Mouse (Mus musculus) embryonic facial prominence, embryonic 14.5 days (tissue): ENCODE measurements at regions not wholly inside any gene's neighbourhood (a gene's known extent, or its start where the extent isn't known, plus 50 kb on each side); places are given as distances from the start of the nearest gene placed in this dataset. TPM values are rescaled to one million over a fixed set of nuclear protein-coding genes. Genes with fewer than 3 reads are reported as not detected.

Experiments
- microRNA-seq: library from miRNA; unstranded; fragments of <30 nt; microRNA quantifications from one replicate; pipeline ENCODE4, GENCODE M21; 2016; ENCODE audit warnings: borderline number of aligned reads

Small RNA genes in the stretch of these regions (microRNA-seq; reads per million reads assigned to microRNA genes)
- gene Gm22917, result not detected
